Mouse (Mus musculus): Measurements from ENCODE around the gene Kctd19.
A peak's percentile ranks its signal among the peaks of the same experiment; 100 is the strongest.

Gene Kctd19

GRCm38 (mm10) chr8:105359646-105360045 lies 53.7 kb downstream of the Kctd19 start:
- peak; percentile 54 for DNase-seq (ENCODE audit: low read depth, low spot score)

GRCm38 (mm10) chr8:105359208-105359607 lies 54.1 kb downstream of the Kctd19 start:
- DNase-seq (ENCODE audit: low read depth, low spot score) = no peak

- DNase-seq (ENCODE audit: low read depth, low spot score) = no peak
Observed at GRCm38 (mm10) chr8:105356681-105357080, 56.6 kb downstream of the Kctd19 start.

- no peak for DNase-seq (ENCODE audit: low read depth, low spot score)
Observed at GRCm38 (mm10) chr8:105355179-105356024, 57.9 kb downstream of the Kctd19 start.

GRCm38 (mm10) chr8:105354549-105354948 lies 58.8 kb downstream of the Kctd19 start:
- DNase-seq (ENCODE audit: low read depth, low spot score) = no peak

- peak; percentile 78 for DNase-seq (ENCODE audit: low read depth, low spot score)
Observed at GRCm38 (mm10) chr8:105353583-105354135, 59.6 kb downstream of the Kctd19 start.

- DNase-seq (ENCODE audit: low read depth, low spot score) = peak; percentile 74
Observed at GRCm38 (mm10) chr8:105350186-105350585, 63.1 kb downstream of the Kctd19 start.

GRCm38 (mm10) chr8:105349096-105349771 lies 64.1 kb downstream of the Kctd19 start:
- peak; percentile 50 for DNase-seq (ENCODE audit: low read depth, low spot score)

GRCm38 (mm10) chr8:105348450-105349095 lies 64.7 kb downstream of the Kctd19 start, which contains the start of gene Slc9a5:
Gene Slc9a5 (plus strand): TSS chr8:105348843.
- DNase-seq (ENCODE audit: low read depth, low spot score) = peak; percentile 73

GRCm38 (mm10) chr8:105347428-105348221 lies 65.7 kb downstream of the Kctd19 start, which contains the start of gene Fhod1:
Gene Fhod1 (minus strand): TSS chr8:105347953.
- DNase-seq (ENCODE audit: low read depth, low spot score) = peak; percentile 96

GRCm38 (mm10) chr8:105346611-105347427 lies 66.5 kb downstream of the Kctd19 start:
- DNase-seq (ENCODE audit: low read depth, low spot score) = peak; percentile 44

- peak; percentile 47 for DNase-seq (ENCODE audit: low read depth, low spot score)
Observed at GRCm38 (mm10) chr8:105345061-105345975, 68.0 kb downstream of the Kctd19 start.

- DNase-seq (ENCODE audit: low read depth, low spot score) = no peak
Observed at GRCm38 (mm10) chr8:105343791-105344574, 69.3 kb downstream of the Kctd19 start.

- DNase-seq (ENCODE audit: low read depth, low spot score) = no peak
Observed at GRCm38 (mm10) chr8:105342768-105343167, 70.5 kb downstream of the Kctd19 start.

GRCm38 (mm10) chr8:105341399-105341798 lies 71.9 kb downstream of the Kctd19 start:
- no peak for DNase-seq (ENCODE audit: low read depth, low spot score)

- DNase-seq (ENCODE audit: low read depth, low spot score) = peak; percentile 38
Observed at GRCm38 (mm10) chr8:105339886-105340635, 73.2 kb downstream of the Kctd19 start.

GRCm38 (mm10) chr8:105338992-105339391 lies 74.3 kb downstream of the Kctd19 start:
- no peak for DNase-seq (ENCODE audit: low read depth, low spot score)

All from brain, adult 2 months (tissue).